Mouse (Mus musculus) T-cell, adult 2 months (primary cell): ENCODE results near the gene Nmnat1.
"Not testable (repeated sequence)": the region's sequence is repeated elsewhere in the genome, so short reads cannot be mapped to it uniquely, and the experiment has no call there.

Source experiments
- DNase-seq: peaks from one replicate; pipeline ENCODE4 v3.0.0; 2022; ENCODE audit warnings: low spot score

Nmnat1 gene

DNA sequence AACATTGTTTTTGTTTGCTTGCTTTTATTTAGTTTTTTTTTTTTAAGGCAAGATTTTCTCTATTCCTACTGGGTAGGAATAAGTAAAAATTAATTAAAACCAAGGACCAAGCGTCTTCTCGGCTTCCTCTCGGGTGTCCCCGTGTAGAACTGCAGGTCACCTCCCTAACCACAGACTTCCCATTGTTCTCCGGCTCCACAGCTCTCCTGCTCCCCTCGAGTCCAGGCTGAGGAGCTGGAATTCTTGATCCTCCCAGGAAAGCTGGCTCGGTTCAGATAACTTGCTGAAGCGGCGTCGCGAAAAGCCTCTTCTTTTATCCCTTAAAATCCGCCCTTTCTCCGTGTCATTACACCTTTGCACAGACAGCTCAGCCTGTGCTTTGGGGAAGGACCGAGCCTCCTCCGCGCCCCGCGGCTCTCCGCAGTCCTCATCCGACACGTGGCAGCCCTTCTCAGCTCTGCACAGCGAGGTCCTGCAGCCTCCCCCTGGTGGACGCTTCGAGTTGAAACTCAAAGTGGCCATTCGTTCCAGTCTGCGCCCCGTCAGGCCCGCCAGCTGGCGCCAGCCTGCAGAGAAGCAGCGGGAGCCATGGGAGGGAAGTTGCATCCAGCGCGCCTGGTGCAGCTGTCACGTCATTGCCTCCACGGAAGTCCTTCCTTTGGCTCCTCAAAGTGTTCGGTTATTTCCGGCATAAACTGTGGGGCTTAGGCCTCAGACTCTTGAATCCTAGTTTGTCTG, 39.9 kb downstream of the Nmnat1 start:
- DNase-seq = peak; percentile 84

DNA sequence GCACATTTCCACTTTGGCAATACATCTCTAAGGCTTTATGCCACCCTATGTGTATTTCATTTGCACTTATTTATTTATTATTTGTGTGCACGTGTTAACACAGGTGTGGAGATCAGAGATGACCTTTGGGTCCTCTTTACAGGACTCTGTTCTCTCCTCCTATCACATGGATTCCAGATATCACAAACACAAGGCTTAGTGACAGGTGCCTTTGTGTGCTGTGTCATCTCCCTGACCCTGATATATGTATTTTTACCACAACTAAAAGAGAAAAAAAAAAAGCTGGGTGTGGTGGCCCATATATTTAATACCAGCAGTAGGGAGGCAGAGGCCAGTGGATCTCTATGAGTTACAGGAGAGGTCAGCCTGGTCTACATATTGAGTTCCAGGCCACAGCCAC, 40.5 kb downstream of the Nmnat1 start:
- DNase-seq = no peak

DNA sequence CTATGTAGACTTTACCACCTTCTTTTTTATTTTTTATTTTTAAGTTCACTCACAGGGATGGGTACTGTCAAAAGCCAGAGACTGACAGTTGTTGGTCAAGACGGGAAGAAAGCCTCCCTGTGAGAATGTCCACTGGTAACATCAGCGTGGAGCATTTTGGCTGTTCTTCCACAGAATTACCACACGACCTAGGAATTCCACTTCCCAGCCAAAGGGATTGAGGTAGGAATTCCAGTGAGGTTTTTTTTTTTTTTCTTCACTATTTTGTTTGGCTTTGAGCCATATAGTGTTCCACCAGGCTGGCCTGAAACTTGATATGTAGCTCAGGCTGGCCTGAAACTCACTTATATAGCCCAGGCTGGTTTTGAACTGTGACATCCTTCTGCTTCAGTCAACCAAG, 42.6 kb downstream of the Nmnat1 start:
- DNase-seq = no peak

DNA sequence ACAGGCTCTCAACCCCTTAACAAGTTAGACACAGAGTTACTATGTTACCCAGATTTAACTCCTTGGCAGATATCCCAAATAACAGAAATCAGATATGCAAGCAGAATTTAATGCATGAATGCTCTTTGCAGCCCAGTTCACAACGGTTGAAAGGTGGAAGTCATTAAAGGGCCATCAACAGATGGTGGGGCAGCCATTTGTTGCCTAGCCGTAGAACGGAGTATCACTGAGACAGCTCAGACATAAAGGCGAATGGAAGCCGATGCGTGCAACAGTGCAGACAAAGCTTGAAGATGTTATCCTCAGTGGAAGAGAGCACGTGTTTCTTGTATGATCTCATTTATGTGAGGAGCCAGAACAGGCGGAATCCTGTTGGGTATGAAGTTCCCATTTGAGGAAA, 44.4 kb downstream of the Nmnat1 start:
- DNase-seq = no peak

DNA sequence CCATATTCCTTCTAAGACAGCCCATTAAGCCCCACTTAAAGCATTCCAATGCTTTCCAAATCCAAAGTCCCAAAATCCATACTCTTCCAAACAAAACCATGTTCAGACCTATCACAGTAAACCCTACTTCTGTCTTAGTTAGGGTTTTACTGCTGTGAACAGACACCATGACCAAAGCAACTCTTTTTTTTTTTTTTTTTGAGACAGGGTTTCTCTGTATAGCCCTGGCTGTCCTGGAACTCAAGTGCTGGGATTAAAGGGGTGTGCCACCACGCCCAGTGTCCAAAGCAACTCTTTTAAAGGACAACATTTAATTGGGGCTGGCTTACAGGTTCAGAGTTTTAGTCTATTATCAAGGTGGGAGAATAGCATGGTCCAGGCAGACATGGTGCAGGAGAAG, 53.1 kb downstream of the Nmnat1 start:
- not testable (repeated sequence) for DNase-seq

DNA sequence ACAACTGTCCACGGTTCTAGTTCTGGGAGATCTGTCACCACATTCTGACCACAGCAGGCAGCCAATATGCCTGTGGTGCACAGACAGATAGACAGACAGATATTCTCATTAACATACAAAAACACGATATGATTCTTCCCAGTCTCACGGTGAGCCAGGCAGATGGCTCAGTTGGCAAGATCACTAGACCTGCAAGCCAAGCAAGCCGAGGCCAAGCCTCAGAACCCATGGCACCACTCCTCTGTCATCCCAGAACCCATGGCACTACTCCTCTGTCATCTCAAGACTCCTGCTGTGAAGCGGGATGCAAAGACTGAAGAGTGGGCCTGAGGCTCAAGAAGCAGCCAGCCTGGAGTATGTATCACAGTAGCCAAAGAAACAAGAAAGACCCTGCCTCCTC, 55.4 kb downstream of the Nmnat1 start:
- no peak for DNase-seq

DNA sequence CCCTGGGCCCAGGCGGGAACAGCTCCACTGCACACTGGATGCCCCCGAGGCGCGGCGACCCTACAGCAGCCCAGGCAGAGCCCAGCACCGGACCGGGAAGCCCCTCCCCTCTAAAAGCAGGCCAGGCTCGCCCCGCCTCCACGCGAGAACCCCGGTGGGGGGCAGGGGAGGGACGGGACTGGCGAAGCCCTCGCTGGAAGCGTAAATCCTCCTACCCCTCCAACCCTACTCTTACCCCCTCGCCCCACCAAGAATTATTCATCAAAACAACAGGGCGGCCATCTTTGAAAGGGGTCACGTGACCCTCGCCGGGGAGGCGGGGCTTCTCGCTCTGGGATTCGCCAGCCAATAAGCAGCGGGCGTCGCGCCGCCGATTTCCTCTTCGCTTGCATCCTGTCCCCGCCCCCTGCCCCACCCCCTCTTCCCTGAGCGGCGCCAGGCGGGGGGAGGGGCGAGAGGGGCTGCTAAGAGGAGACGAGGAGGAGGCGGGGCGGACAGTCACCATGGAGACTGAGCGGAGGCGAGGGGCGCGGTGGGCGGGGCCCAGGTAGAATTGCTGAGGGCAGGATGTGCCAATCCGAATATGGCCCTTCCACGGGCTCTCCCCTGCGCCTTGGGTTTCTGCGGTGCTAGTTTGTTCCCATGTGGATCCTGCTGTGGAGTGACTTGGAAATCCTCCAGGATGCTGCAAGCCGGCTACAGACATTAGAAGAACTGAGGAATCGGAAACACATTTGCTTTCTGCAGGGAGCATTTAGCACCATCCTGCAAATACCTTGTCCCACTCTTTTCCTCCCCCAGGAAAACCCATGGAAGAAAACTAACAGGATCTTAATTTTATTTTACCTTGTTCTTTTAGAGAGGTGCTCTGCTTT, 58.4 kb downstream of the Nmnat1 start, which contains the start of gene Ube4b:
TSS of gene Ube4b (minus strand) at position 425 of the 875 bp plus-strand sequence.
- peak; percentile 96 for DNase-seq

DNA sequence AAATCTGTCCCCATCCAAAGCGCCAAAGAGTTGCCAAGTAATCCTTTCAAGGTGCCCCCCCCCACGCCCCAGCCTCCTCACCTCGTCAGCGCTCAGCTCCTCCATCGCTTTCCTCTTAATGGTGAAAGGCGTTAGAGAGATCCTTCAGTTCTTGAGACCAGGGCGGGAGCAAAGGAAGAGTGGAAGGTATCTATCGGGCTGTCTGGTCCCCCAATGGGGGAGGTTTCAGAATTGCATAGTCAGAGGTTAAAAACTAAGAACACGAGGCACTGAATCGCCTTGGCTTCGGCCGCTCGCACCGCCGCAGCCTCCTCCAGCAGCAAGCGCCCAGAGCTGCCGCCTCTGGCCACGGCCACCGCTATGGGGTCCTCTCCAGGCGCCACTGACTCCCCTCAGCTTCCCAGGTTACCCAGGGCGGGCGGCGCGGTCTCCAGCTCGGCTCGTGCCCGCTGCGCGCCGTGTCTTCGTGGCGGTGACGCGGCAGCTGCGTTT, 59.2 kb downstream of the Nmnat1 start:
- DNase-seq = no peak

DNA sequence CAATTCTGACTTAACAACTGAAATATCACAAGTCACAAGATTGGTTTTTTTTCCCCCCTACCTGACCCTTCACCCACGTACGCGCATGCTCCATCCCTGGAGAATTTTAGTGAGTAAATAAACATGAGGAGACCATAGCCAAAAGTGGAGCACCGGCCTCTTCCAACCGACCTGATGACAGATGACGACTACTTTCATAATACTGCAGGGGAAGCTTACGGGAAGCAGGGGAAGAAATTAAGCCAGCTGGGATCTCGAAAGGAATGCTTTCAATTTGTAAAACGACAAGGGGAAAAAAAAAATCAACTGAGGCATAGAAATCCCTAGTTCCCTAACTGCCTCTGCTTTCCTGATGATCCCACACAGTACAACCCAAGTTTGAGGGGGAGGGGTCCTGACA, 60.2 kb downstream of the Nmnat1 start:
- no peak for DNase-seq

DNA sequence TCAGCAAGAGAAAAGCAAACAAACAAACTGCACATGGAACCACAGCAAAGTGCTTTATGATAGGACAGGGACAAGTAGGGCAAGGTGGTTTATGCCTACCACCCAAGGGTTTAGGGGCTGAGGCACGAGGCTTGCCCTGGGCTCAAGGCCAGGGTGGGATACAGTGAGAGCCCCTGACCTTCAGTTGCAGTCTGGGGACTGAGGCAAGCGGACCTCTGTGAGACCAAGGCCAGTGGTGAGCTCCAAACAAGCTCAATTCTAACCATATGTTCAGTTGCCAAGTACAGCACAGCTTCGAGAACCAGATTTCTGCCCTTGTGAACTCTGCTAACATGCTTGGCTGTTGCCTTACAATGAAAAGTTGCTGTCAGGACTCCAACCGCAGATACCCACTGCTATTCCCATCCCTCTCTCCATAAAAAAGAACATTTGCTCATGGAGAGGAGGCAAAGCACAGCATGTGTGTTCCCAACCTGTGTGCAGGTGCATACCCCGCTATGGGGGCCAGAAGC, 67.1 kb downstream of the Nmnat1 start:
- no peak for DNase-seq
